Mouse (Mus musculus) urinary bladder, postnatal 4 days (tissue): ENCODE measurements around the gene Mtnr1a.
A peak's percentile ranks its signal among the peaks of the same experiment; 100 is the strongest.
"Not testable (repeated sequence)": the region's sequence is repeated elsewhere in the genome, so short reads cannot be mapped to it uniquely, and the experiment has no call there.

Experiments
- DNase-seq, 2 experiments: peaks; one replicate each; pipeline ENCODE4 v3.0.0; 2021 to 2022; ENCODE audit warnings: low spot score in 2 of 2

Gene Mtnr1a

GRCm38 (mm10) chr8:45068759-45069386 is at the start of gene Mtnr1a:
Mtnr1a (plus strand) TSS chr8:45069137.
- DNase-seq, result peak; percentile 77 to 95

- DNase-seq, result no peak
These were observed 49.7 kb upstream of the Mtnr1a start for GRCm38 (mm10) chr8:45019241-45019640.

- no peak for DNase-seq
These were observed 47.8 kb upstream of the Mtnr1a start for GRCm38 (mm10) chr8:45021171-45021570.

GRCm38 (mm10) chr8:45021911-45022665 is 46.8 kb upstream of the Mtnr1a start:
- DNase-seq, result no peak

- DNase-seq, result no peak
These were observed 40.8 kb upstream of the Mtnr1a start for GRCm38 (mm10) chr8:45028081-45028497.

- no peak for DNase-seq
These were observed 30.6 kb upstream of the Mtnr1a start for GRCm38 (mm10) chr8:45038350-45038749.

GRCm38 (mm10) chr8:45044160-45044559 is 24.8 kb upstream of the Mtnr1a start:
- no peak for DNase-seq

- no peak for DNase-seq
These were observed 18.5 kb upstream of the Mtnr1a start for GRCm38 (mm10) chr8:45050451-45050850.

GRCm38 (mm10) chr8:45051236-45051635 is 17.7 kb upstream of the Mtnr1a start:
- DNase-seq, result no peak

- no peak for DNase-seq
These were observed 16.7 kb upstream of the Mtnr1a start for GRCm38 (mm10) chr8:45052205-45052604.

- DNase-seq, result no peak
These were observed 16.3 kb upstream of the Mtnr1a start for GRCm38 (mm10) chr8:45052618-45053017.

- DNase-seq, result no peak
These were observed 13.4 kb upstream of the Mtnr1a start for GRCm38 (mm10) chr8:45055500-45055899.

GRCm38 (mm10) chr8:45056810-45057209 is 12.1 kb upstream of the Mtnr1a start:
- DNase-seq, result no peak

GRCm38 (mm10) chr8:45060083-45060482 is 8.9 kb upstream of the Mtnr1a start:
- DNase-seq, result no peak

- DNase-seq, result no peak
These were observed 6.6 kb upstream of the Mtnr1a start for GRCm38 (mm10) chr8:45062311-45062710.

- DNase-seq, result no peak
These were observed 5.7 kb upstream of the Mtnr1a start for GRCm38 (mm10) chr8:45062982-45063924.

- DNase-seq, result no peak
These were observed 4.6 kb upstream of the Mtnr1a start for GRCm38 (mm10) chr8:45064197-45064869.

- not testable (repeated sequence) for DNase-seq
These were observed 3.5 kb upstream of the Mtnr1a start for GRCm38 (mm10) chr8:45065391-45065790.

GRCm38 (mm10) chr8:45070949-45071348 is 2.0 kb downstream of the Mtnr1a start:
- DNase-seq, result no peak

GRCm38 (mm10) chr8:45080850-45081249 is 11.9 kb downstream of the Mtnr1a start:
- no peak for DNase-seq

- DNase-seq, result no peak
These were observed 24.7 kb downstream of the Mtnr1a start for GRCm38 (mm10) chr8:45093599-45093998.
